Mouse (Mus musculus) lung, postnatal 25 days (tissue): ENCODE results near the gene Lars2.
A peak's percentile ranks its signal among the peaks of the same experiment; 100 is the strongest.

ENCODE experiments used
- DNase-seq: peaks from one replicate; pipeline ENCODE4 v3.0.0; 2022; ENCODE audit warnings: low spot score

The Lars2 gene

DNA sequence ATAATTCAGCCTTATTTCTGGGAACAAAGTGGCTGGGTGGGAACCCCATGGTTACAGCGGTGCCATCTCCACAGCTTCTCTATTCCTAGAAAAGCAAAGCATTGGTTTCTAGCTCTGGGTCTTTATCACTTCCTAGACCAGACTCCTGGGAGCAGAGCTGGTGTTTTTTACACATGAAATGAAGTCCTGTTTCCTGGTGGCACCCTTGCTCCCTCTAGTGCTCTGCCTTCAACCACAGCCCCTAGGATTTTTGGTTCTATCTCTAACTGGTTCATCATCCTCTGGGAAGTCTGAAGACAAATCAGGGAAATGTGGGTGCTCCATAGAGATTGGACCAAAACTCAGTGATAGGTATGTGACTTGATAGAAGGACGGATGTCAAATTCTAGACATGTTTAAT is 140.7 kb downstream of the Lars2 start:
- no peak for DNase-seq

DNA sequence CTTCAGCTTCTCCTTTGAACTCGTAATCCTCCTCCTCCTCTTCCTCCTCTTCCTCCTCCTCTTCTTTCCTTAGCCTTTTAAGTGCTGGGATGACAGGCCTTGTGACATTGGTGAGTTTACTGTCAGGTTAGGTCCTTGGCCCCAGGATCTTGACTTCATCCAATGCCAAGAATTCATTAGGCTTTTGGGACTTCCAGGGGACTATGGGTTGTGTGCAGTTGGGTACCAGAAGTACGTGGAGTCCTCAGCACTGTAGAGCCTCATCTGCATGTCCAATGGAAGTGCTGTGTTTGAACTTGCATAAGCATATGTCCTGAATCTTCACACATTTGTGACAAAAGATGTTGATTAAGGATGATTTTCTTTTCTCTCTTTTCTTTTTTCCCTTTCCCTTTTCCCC is 142.3 kb downstream of the Lars2 start:
- no peak for DNase-seq

DNA sequence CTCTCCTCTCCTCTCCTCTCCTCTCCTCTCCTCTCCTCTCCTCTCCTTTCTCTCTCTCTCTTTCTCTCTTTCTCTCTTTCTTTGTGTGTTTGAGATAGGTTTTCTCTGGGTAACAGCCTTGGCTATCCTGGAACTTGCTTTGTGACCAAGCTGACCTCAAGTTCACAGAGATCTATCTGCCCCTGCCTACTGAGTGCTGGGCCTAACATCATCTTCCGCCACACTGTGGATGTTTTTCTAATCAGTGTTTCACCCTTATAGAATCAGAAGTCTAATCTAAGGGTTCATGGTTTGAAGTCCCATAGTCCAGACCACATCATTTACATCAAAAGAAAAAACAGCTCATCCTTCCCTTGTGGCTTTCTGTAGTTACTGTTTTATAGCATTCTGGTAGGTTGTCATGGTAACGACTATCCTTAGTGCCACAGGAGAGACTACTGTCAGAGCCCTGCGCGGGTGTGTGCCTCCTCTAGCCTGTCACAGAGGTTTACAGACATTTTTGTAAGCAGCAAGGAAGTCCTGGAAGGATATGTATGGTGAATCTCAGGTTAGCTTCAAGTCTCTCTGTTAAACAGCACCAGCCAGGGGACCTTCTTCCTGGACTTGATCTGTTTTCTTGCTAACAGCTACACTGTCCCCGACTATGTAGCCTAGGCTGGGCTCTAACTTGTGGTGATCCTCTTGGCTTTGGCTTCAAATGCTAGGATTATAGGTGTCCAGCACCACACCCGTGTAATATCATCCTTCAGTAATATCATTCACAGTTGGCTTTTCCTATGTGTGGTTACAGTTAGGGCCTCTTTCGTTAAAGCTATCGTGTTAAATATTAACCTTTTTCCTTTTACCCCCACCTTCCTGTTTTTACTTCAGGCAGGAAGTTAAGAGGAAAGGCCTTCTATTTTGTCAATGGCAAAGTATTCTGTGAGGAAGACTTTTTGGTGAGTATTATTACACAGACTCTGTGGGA is 143.2 kb downstream of the Lars2 start:
- DNase-seq: peak; percentile 60

DNA sequence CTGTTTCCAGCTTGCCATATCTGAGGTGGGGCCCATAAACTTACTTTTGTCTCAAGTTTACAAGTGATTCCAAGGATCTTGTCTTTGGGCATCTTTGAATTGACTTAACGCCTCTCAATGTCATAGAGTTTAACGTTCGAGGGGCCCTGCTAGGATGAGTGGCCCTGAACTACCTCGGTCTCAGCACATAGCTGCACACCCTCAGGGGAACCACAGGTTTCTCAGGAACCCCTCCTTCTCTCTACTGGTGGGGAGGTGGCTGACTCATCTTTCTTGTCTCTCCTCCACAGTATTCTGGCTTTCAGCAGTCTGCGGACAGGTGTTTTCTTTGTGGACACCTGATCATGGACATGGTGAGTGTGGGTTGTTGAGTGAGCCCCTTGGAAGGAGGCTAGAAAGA is 144.2 kb downstream of the Lars2 start:
- DNase-seq: no peak
